Mouse (Mus musculus) forebrain, embryonic 14.5 days (tissue): ENCODE results near the gene Hrh1. TPM values are rescaled to one million over a fixed set of nuclear protein-coding genes. Genes with fewer than 3 reads are reported as not detected.
"Not testable (repeated sequence)": the region's sequence is repeated elsewhere in the genome, so short reads cannot be mapped to it uniquely, and the experiment has no call there.

ENCODE experiments used
- ATAC-seq: fragments of 200-750 bp; cut with Nextera tagmentation; 2 replicates; pipeline ENCODE4 v1.8.0; 2017; ENCODE audit warnings: mild to moderate bottlenecking, moderate library complexity
- DNase-seq: peaks from one replicate; pipeline ENCODE4 v3.0.0-alpha.2; 2015; ENCODE audit warnings: low spot score
- H3K27ac ChIP-seq: fragments of 300-500 bp; sonication (generic); 2 replicates; pipeline ENCODE4 v1.5.1; 2014; ENCODE audit warnings: low read depth, mild to moderate bottlenecking, control low read depth, low read length, moderate library complexity
- H3K27me3 ChIP-seq: fragments of 300-500 bp; sonication (generic); replicated peaks from 2 replicates; pipeline ENCODE4 v1.6.1; 2014; ENCODE audit warnings: low read length, control low read depth, mixed read lengths; ENCODE audit not compliant: control insufficient read depth, insufficient read depth
- H3K36me3 ChIP-seq: fragments of 300-500 bp; sonication (generic); 2 replicates; pipeline ENCODE4 v1.6.1; 2014; ENCODE audit warnings: low read length, control low read depth; ENCODE audit not compliant: control insufficient read depth, insufficient read depth
- H3K4me1 ChIP-seq: fragments of 300-500 bp; sonication (generic); 2 replicates; pipeline ENCODE4 v1.6.1; 2014; ENCODE audit warnings: antibody characterized with exemption, low read length, control low read depth; ENCODE audit not compliant: control insufficient read depth, insufficient read depth
- H3K4me2 ChIP-seq: fragments of 300-500 bp; sonication (generic); 2 replicates; pipeline ENCODE4 v1.6.1; 2014; ENCODE audit warnings: mild to moderate bottlenecking, control low read depth, low read length
- H3K4me3 ChIP-seq: fragments of 300-500 bp; sonication (generic); 2 replicates; pipeline ENCODE4 v1.5.1; 2014; ENCODE audit warnings: low read depth, low read length, control low read depth
- H3K9ac ChIP-seq: fragments of 300-500 bp; sonication (generic); 2 replicates; pipeline ENCODE4 v1.6.1; 2014; ENCODE audit warnings: mild to moderate bottlenecking, low read length, control low read depth, moderate library complexity
- H3K9me3 ChIP-seq: fragments of 300-500 bp; sonication (generic); replicated peaks from 2 replicates; pipeline ENCODE4 v1.6.1; 2016; ENCODE audit warnings: low read length, control low read depth, mixed read lengths; ENCODE audit not compliant: control insufficient read depth
- WGBS: fragments of 180-500 bp; shearing (Covaris S2); extraction: QIAGEN DNeasy Blood & Tissue Kit; methylation state at CpG from one replicate; pipeline ENCODE4 v1.1.7; 2014; 5-methylcytosine and 5-hydroxymethylcytosine counted together
- polyA plus RNA-seq: library from polyadenylated mRNA; unstranded; fragments of >200 nt; fragmentation: Nextera tagmentation; extraction: Ambion mirVana; gene quantifications from 2 replicates; pipeline ENCODE4 v1.2.1, GENCODE M21; 2014

Gene Hrh1
- polyA plus RNA-seq, 1 experiment from 2014 or later, result 0.36 TPM

- Histone ChIP-seq H3K9ac (no peak overlapping the region), H3K4me2 (no peak overlapping the region), H3K36me3 (no peaks in the 10 kb centered on the region), H3K4me3 (no peak overlapping the region), H3K9me3 (no peaks in the 10 kb centered on the region), H3K27me3 (no peaks in the 10 kb centered on the region), H3K27ac (no peak overlapping the region), H3K4me1 (no peaks in the 10 kb centered on the region)
- DNase-seq (no peak), ATAC-seq (no peak)
- 92% methylated on average over 16 of the region's 16 CpGs for WGBS
Measured at GRCm38 (mm10) chr6:114479644-114480410, 82.1 kb downstream of the Hrh1 start.

GRCm38 (mm10) chr6:114489371-114489770 is 91.6 kb downstream of the Hrh1 start:
- no peaks in the 10 kb centered on the region for H3K27me3 ChIP-seq
- H3K4me1 ChIP-seq, result no peaks in the 10 kb centered on the region
- no peak overlapping the region for H3K27ac ChIP-seq
- DNase-seq, result no peak
- no peaks in the 10 kb centered on the region for H3K9me3 ChIP-seq
- H3K9ac ChIP-seq, result no peak overlapping the region
- H3K36me3 ChIP-seq, result no peaks in the 10 kb centered on the region
- no peak overlapping the region for H3K4me3 ChIP-seq
- 78% methylated on average over 3 of the region's 3 CpGs for WGBS
- ATAC-seq, result no peak
- H3K4me2 ChIP-seq, result no peak overlapping the region

DNA sequence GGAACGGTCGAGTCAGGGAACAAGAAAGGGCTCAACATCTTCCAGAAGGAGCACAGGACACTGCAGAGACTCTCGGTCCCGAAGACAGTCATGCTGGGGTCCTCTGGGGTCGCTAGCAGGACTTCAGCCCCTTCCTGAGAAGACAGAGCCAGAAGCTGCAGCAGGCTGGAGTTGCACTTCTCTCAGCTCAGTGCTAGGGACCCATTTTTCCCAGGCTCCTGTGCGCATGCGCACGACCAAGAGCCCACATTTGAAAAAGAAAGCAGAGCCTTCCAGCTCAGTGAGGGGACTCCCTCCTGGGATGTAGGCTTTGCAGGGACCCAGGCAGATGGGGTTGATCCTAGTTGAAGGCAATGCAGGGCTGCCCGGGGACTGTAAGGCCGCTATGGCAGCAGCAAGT is 94.9 kb downstream of the Hrh1 start:
- not testable (repeated sequence) for H3K4me3 ChIP-seq, H3K9ac ChIP-seq, H3K4me2 ChIP-seq, ATAC-seq, H3K27me3 ChIP-seq, H3K9me3 ChIP-seq, H3K36me3 ChIP-seq, H3K4me1 ChIP-seq, H3K27ac ChIP-seq
- WGBS, result 54% methylated on average over 10 of the region's 10 CpGs
- peak; percentile 47 for DNase-seq

- not testable (repeated sequence) for H3K4me3 ChIP-seq, H3K9ac ChIP-seq, H3K27me3 ChIP-seq, H3K4me2 ChIP-seq, H3K4me1 ChIP-seq, H3K9me3 ChIP-seq, H3K27ac ChIP-seq, H3K36me3 ChIP-seq, ATAC-seq
- 24% methylated on average over 8 of the region's 12 CpGs for WGBS
- peak; percentile 24 for DNase-seq
Measured at GRCm38 (mm10) chr6:114494987-114495386, 97.3 kb downstream of the Hrh1 start.

GRCm38 (mm10) chr6:114514038-114514437 is 116.3 kb downstream of the Hrh1 start:
- H3K4me2 ChIP-seq, H3K4me3 ChIP-seq, H3K4me1 ChIP-seq, H3K27ac ChIP-seq, H3K27me3 ChIP-seq, H3K36me3 ChIP-seq, ATAC-seq, H3K9ac ChIP-seq, H3K9me3 ChIP-seq: not testable (repeated sequence)
- 11% methylated on average over 16 of the region's 17 CpGs for WGBS
- peak; percentile 11 for DNase-seq

DNA sequence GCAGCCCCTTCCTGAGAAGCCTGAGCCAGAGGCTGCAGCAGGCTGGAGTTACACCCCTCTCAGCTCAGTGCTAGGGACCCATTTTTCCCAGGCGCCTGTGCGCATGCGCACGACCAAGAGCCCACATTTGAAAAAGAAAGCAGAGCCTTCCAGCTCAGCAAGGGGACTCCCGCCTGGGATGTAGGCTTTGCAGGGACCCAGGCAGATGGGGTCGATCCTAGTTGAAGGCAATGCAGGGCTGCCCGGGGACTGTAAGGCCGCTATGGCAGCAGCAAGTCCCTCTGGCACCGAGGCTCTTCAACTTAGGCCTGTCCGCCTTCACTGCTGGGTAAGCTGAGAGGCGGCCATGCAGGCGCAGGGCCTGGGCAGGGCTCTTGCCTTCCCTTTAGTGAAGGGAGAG is 131.0 kb downstream of the Hrh1 start:
- not testable (repeated sequence) for H3K27me3 ChIP-seq, H3K4me3 ChIP-seq, DNase-seq, H3K27ac ChIP-seq, H3K4me2 ChIP-seq, H3K9ac ChIP-seq, H3K4me1 ChIP-seq, ATAC-seq, H3K36me3 ChIP-seq, H3K9me3 ChIP-seq
- no CpG with 5 or more reads among the region's 12 CpGs for WGBS

Other genes starting within 250 kb of the Hrh1 start
- 74.0 and 95.1 TPM in 2 replicates for gene Slc6a1, start 115.3 kb upstream of the Hrh1 start, polyA plus RNA-seq
- gene Atg7, start 245.2 kb downstream of the Hrh1 start, polyA plus RNA-seq, result 21.1 and 21.8 TPM in 2 replicates